Mouse (Mus musculus): ENCODE measurements around the gene Tmcc3. TPM values are rescaled to one million over a fixed set of nuclear protein-coding genes. Genes with fewer than 3 reads are reported as not detected.

Tmcc3 gene
- polyA plus RNA-seq, 1 experiment from 2014 or later: 8.8 TPM

DNA sequence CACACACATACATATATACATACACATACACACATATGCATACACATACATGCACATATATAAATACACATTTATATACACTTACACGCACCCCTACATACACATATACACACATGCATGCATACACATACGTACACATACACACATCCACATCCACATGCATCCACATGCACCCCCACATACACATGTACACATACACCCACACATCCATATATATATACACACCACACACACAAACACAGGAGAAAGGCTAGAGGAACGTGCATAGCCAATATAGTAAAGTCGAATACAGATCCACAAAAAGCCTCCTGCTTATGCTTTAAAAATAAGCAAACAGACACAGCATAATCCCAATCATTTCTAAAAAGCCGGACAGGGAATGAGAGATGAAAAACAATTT is 17.3 kb upstream of the Tmcc3 start:
- 80% methylated on average over 5 of the region's 5 CpGs for WGBS

GRCm38 (mm10) chr10:94294933-94295750 is 16.6 kb upstream of the Tmcc3 start:
- ATAC-seq (ENCODE audit: insufficient number of reproducible peaks, insufficient read depth, low FRiP score, low read depth): no peak
- Histone ChIP-seq H3K4me1 (ENCODE audit: control insufficient read depth, insufficient read depth, low read length) (peaks cover 5% of the 10 kb centered on the region; the same call in 1 of the 2 replicates), H3K27me3 (ENCODE audit: control insufficient read depth, insufficient read depth, low read length) (no peaks in the 10 kb centered on the region), H3K4me3 (ENCODE audit: low read depth, low read length) (no peak overlapping the region), H3K36me3 (ENCODE audit: control insufficient read depth, insufficient read depth, low read length) (no peaks in the 10 kb centered on the region), H3K27ac (ENCODE audit: low read length) (no peak overlapping the region), H3K4me2 (replicated peaks; ENCODE audit: low read depth, low read length) (no peak overlapping the region), H3K9me3 (ENCODE audit: control insufficient read depth, low read depth, low read length) (no peaks in the 10 kb centered on the region), H3K9ac (replicated peaks; ENCODE audit: low read depth, low read length) (no peak overlapping the region)
- WGBS: 40% methylated on average over 6 of the region's 6 CpGs

More for the DNA sequence above, 17.3 kb upstream of the Tmcc3 start:
- no peak for ATAC-seq (ENCODE audit: insufficient number of reproducible peaks, insufficient read depth, low FRiP score, low read depth)
- Histone ChIP-seq H3K4me3 (ENCODE audit: low read depth, low read length) (no peak overlapping the region), H3K4me1 (ENCODE audit: control insufficient read depth, insufficient read depth, low read length) (peaks cover 5% of the 10 kb centered on the region; the same call in 1 of the 2 replicates), H3K27ac (ENCODE audit: low read length) (no peak overlapping the region), H3K9me3 (ENCODE audit: control insufficient read depth, low read depth, low read length) (no peaks in the 10 kb centered on the region), H3K9ac (replicated peaks; ENCODE audit: low read depth, low read length) (no peak overlapping the region), H3K27me3 (ENCODE audit: control insufficient read depth, insufficient read depth, low read length) (no peaks in the 10 kb centered on the region), H3K4me2 (replicated peaks; ENCODE audit: low read depth, low read length) (no peak overlapping the region), H3K36me3 (ENCODE audit: control insufficient read depth, insufficient read depth, low read length) (no peaks in the 10 kb centered on the region)

DNA sequence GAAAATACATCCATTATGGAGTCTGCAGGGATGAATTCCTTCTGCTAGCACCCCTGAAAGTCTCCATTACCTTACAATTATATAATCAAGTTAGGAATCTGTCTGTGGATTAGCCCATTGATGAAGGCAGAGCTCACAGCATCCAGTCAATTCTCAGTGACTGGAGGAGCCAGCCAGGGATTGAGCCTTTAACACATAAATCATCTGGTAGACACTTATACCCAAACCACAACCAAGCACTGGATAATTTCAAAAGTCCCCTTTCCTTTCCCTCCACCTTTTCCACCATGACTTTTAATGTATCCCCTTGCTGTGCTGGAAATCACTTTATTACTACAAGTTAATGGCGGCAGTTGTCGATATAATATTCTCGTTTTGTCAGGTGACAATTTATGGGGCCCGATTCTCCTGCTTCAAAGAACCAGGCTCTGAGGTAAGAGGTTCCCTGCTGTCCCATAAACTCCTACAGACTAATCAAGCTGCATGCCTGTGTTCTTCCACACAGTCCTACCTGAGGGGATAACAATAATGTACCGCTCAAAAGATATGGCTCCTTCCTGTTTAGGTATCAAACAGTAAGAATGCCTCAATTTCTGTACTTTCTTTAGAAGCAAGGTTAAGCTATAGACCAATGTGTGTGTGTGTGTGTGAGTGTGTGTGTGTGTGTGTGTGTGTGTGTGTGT is 15.7 kb upstream of the Tmcc3 start:
- Histone ChIP-seq H3K36me3 (ENCODE audit: control insufficient read depth, insufficient read depth, low read length) (no peaks in the 10 kb centered on the region), H3K4me1 (ENCODE audit: control insufficient read depth, insufficient read depth, low read length) (peaks cover 5% of the 10 kb centered on the region; the same call in 1 of the 2 replicates), H3K4me2 (replicated peaks; ENCODE audit: low read depth, low read length) (no peak overlapping the region), H3K9me3 (ENCODE audit: control insufficient read depth, low read depth, low read length) (no peaks in the 10 kb centered on the region), H3K27ac (ENCODE audit: low read length) (no peak overlapping the region), H3K9ac (replicated peaks; ENCODE audit: low read depth, low read length) (no peak overlapping the region), H3K27me3 (ENCODE audit: control insufficient read depth, insufficient read depth, low read length) (no peaks in the 10 kb centered on the region), H3K4me3 (ENCODE audit: low read depth, low read length) (no peak overlapping the region)
- no peak for ATAC-seq (ENCODE audit: insufficient number of reproducible peaks, insufficient read depth, low FRiP score, low read depth)
- 88% methylated on average over 5 of the region's 5 CpGs for WGBS

DNA sequence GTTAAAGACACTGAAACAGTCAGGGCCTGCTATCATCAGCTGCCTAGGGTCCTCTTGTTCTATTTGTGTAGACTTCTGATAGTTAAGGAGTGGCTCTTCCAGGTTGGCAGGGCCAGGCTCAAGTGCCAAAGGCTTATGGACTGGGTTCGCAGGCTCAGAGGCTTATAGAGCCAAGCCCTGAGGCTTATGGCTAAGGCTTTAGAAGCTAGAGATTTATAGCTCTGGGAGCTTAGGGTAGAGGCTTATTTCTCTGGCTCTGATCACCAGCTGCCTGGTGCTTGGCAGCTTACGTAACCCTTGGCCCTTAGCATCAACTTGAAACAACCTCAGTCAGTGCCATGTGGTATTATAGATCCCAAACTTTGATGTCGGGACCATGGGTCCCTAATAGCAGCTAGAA is 13.3 kb upstream of the Tmcc3 start, which contains the start of gene Gm4792:
TSS of gene Gm4792 (minus strand) at position 233 of the 400 bp plus-strand sequence.
- H3K9ac ChIP-seq (replicated peaks; ENCODE audit: low read depth, low read length): no peak within 1 kb of the TSS
- 77% methylated on average over 3 of the region's 3 CpGs for WGBS
- no peaks in the 10 kb centered on the region for H3K27me3 ChIP-seq (ENCODE audit: control insufficient read depth, insufficient read depth, low read length)
- H3K4me1 ChIP-seq (ENCODE audit: control insufficient read depth, insufficient read depth, low read length): peaks cover 5% of the 10 kb centered on the region; the same call in 1 of the 2 replicates
- H3K9me3 ChIP-seq (ENCODE audit: control insufficient read depth, low read depth, low read length): no peaks in the 10 kb centered on the region
- H3K4me3 ChIP-seq (ENCODE audit: low read depth, low read length): no peak within 1 kb of the TSS
- H3K27ac ChIP-seq (ENCODE audit: low read length): no peak within 1 kb of the TSS
- no peak for ATAC-seq (ENCODE audit: insufficient number of reproducible peaks, insufficient read depth, low FRiP score, low read depth)
- H3K4me2 ChIP-seq (replicated peaks; ENCODE audit: low read depth, low read length): no peak within 1 kb of the TSS
- no peaks in the 10 kb centered on the region for H3K36me3 ChIP-seq (ENCODE audit: control insufficient read depth, insufficient read depth, low read length)

DNA sequence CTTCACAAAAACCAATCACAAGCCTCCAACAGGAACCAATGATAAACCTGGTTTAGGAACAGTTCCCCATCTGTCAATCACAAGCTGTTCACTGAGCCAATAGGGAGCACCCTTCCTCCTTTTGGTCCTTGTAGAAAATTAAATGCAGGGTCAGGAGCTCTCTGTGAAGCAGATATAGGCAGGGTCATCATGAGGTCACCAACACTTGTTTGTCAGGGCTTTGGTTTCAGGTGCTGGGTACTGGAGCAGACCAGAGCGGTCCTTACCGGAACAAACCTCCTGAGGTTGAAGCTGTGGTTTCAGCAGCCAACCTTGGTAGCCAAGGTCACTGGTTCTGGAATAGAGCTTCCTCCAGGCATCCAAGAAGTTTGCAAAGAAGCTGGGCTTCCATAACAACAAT is 12.4 kb upstream of the Tmcc3 start:
- Histone ChIP-seq H3K27me3 (ENCODE audit: control insufficient read depth, insufficient read depth, low read length) (no peaks in the 10 kb centered on the region), H3K9ac (replicated peaks; ENCODE audit: low read depth, low read length) (no peak overlapping the region), H3K9me3 (ENCODE audit: control insufficient read depth, low read depth, low read length) (no peaks in the 10 kb centered on the region), H3K4me3 (ENCODE audit: low read depth, low read length) (no peak overlapping the region), H3K27ac (ENCODE audit: low read length) (no peak overlapping the region), H3K4me1 (ENCODE audit: control insufficient read depth, insufficient read depth, low read length) (peaks cover 5% of the 10 kb centered on the region; the same call in 1 of the 2 replicates), H3K36me3 (ENCODE audit: control insufficient read depth, insufficient read depth, low read length) (no peaks in the 10 kb centered on the region), H3K4me2 (replicated peaks; ENCODE audit: low read depth, low read length) (no peak overlapping the region)
- no peak for ATAC-seq (ENCODE audit: insufficient number of reproducible peaks, insufficient read depth, low FRiP score, low read depth)
- 93% methylated on average over 2 of the region's 2 CpGs for WGBS

DNA sequence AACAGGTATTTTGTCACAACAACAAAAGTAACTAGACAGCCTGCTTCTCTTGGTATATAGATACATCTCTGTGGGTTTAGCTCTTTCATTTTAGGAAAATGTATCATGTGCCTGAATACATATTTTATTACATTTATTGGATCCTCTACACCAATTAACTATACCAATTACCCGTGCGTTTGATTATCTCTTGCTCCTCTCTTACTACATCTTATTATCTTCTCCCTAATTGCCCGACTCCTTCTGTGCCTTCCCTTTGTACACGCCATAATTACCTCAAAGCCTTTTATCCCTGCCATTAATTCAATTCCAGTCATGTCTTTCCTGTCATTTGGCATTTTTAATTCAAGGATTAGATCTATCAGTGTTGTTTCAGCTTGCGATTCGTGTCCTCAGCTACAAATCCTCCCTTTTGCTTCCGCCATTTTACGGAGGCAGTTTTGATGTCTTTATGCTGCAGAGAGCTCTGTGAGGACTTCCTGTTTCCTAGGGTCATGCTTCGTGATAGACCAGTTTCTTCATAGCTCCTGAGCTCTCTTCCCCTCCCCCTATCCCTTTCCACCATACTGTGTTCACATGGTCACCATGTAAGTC is 7.6 kb upstream of the Tmcc3 start:
- Histone ChIP-seq H3K36me3 (ENCODE audit: control insufficient read depth, insufficient read depth, low read length) (no peaks in the 10 kb centered on the region), H3K27ac (ENCODE audit: low read length) (no peak overlapping the region), H3K9ac (replicated peaks; ENCODE audit: low read depth, low read length) (no peak overlapping the region), H3K4me1 (ENCODE audit: control insufficient read depth, insufficient read depth, low read length) (no peaks in the 10 kb centered on the region), H3K27me3 (ENCODE audit: control insufficient read depth, insufficient read depth, low read length) (no peaks in the 10 kb centered on the region), H3K4me3 (ENCODE audit: low read depth, low read length) (no peak overlapping the region), H3K9me3 (ENCODE audit: control insufficient read depth, low read depth, low read length) (no peaks in the 10 kb centered on the region), H3K4me2 (replicated peaks; ENCODE audit: low read depth, low read length) (no peak overlapping the region)
- 83% methylated on average over 9 of the region's 9 CpGs for WGBS
- ATAC-seq (ENCODE audit: insufficient number of reproducible peaks, insufficient read depth, low FRiP score, low read depth): no peak

DNA sequence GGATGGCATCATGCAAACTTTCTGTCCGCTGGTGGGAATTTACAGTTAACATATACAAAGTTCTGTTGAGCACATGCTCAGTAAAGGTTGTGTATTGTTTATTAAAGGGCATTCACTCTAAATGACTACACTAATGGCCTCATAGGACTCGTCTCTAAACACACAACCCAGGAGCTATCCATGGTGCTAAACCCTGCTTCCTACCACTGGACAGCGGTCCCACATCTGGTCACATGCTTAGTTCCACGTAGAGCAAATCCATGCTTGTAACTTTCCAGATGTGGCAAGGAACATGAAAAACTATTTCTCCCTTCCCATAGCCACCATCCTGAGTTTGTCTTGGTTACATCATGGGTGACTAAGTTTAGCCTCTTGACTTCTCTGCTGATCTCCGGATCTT is 6.2 kb upstream of the Tmcc3 start:
- no peak for ATAC-seq (ENCODE audit: insufficient number of reproducible peaks, insufficient read depth, low FRiP score, low read depth)
- 50% methylated on average over 5 of the region's 5 CpGs for WGBS
- Histone ChIP-seq H3K27me3 (ENCODE audit: control insufficient read depth, insufficient read depth, low read length) (no peaks in the 10 kb centered on the region), H3K9me3 (ENCODE audit: control insufficient read depth, low read depth, low read length) (no peaks in the 10 kb centered on the region), H3K36me3 (ENCODE audit: control insufficient read depth, insufficient read depth, low read length) (no peaks in the 10 kb centered on the region), H3K27ac (ENCODE audit: low read length) (no peak overlapping the region), H3K9ac (replicated peaks; ENCODE audit: low read depth, low read length) (no peak overlapping the region), H3K4me3 (ENCODE audit: low read depth, low read length) (no peak overlapping the region), H3K4me2 (replicated peaks; ENCODE audit: low read depth, low read length) (no peak overlapping the region), H3K4me1 (ENCODE audit: control insufficient read depth, insufficient read depth, low read length) (no peaks in the 10 kb centered on the region)

GRCm38 (mm10) chr10:94310499-94311267 is 1.1 kb upstream of the Tmcc3 start:
- Histone ChIP-seq H3K9me3 (ENCODE audit: control insufficient read depth, low read depth, low read length) (no peaks in the 10 kb centered on the region), H3K36me3 (ENCODE audit: control insufficient read depth, insufficient read depth, low read length) (no peaks in the 10 kb centered on the region), H3K4me2 (replicated peaks; ENCODE audit: low read depth, low read length) (no peak overlapping the region), H3K9ac (replicated peaks; ENCODE audit: low read depth, low read length) (no peak overlapping the region), H3K27ac (ENCODE audit: low read length) (no peak overlapping the region), H3K4me1 (ENCODE audit: control insufficient read depth, insufficient read depth, low read length) (peaks cover 4% of the 10 kb centered on the region; the same call in 1 of the 2 replicates), H3K27me3 (ENCODE audit: control insufficient read depth, insufficient read depth, low read length) (0 out of 2 replicates have a peak, but pooled peaks cover 3% of the 10 kb centered on the region), H3K4me3 (ENCODE audit: low read depth, low read length) (no peak overlapping the region)
- WGBS: 66% methylated on average over 6 of the region's 9 CpGs
- ATAC-seq (ENCODE audit: insufficient number of reproducible peaks, insufficient read depth, low FRiP score, low read depth): no peak
